Mouse (Mus musculus) liver, embryonic 16.5 days (tissue): ENCODE results near the gene Fam110a. TPM values are rescaled to one million over a fixed set of nuclear protein-coding genes. Genes with fewer than 3 reads are reported as not detected.

Experiments used
- ATAC-seq: fragments of 200-750 bp; cut with Nextera tagmentation; 2 replicates; pipeline ENCODE4 v1.8.0; 2017; ENCODE audit warnings: low read depth, mild to moderate bottlenecking, moderate number of reproducible peaks, moderate library complexity
- H3K27ac ChIP-seq: fragments of 300-500 bp; sonication (generic); 2 replicates; pipeline ENCODE4 v1.5.1; 2014; ENCODE audit warnings: mild to moderate bottlenecking, low read length
- H3K27me3 ChIP-seq: fragments of 300-500 bp; sonication (generic); 2 replicates; pipeline ENCODE4 v1.6.1; 2014; ENCODE audit warnings: low read depth, low read length, mixed read lengths; ENCODE audit not compliant: control insufficient read depth, insufficient read depth
- H3K36me3 ChIP-seq: fragments of 300-500 bp; sonication (generic); 2 replicates; pipeline ENCODE4 v1.6.1; 2014; ENCODE audit warnings: mild to moderate bottlenecking; ENCODE audit not compliant: control insufficient read depth, insufficient read depth
- H3K4me1 ChIP-seq: fragments of 300-500 bp; sonication (generic); 2 replicates; pipeline ENCODE4 v1.6.1; 2014; ENCODE audit warnings: low read depth, low read length, mixed read lengths; ENCODE audit not compliant: control insufficient read depth
- H3K4me2 ChIP-seq: fragments of 300-500 bp; sonication (generic); 2 replicates; pipeline ENCODE4 v1.6.1; 2014; ENCODE audit warnings: low read depth, low read length, mixed read lengths
- H3K4me3 ChIP-seq: fragments of 300-500 bp; sonication (generic); 2 replicates; pipeline ENCODE4 v1.5.1; 2014; ENCODE audit warnings: low read depth, mild to moderate bottlenecking, low read length
- H3K9ac ChIP-seq: fragments of 300-500 bp; sonication (generic); 2 replicates; pipeline ENCODE4 v1.6.1; 2014; ENCODE audit warnings: low read depth, low read length
- H3K9me3 ChIP-seq: fragments of 300-500 bp; sonication (generic); replicated peaks from 2 replicates; pipeline ENCODE4 v1.6.1; 2016; ENCODE audit warnings: low read length; ENCODE audit not compliant: control insufficient read depth
- WGBS: fragments of 180-500 bp; shearing (Covaris S2); extraction: QIAGEN DNeasy Blood & Tissue Kit; methylation state at CpG from one replicate; pipeline ENCODE4 v1.1.7; 2014; ENCODE audit not compliant: insufficient replicate concordance; 5-methylcytosine and 5-hydroxymethylcytosine counted together
- polyA plus RNA-seq: library from polyadenylated mRNA; unstranded; fragments of >200 nt; fragmentation: Nextera tagmentation; extraction: Ambion mirVana; gene quantifications from 2 replicates; pipeline ENCODE4 v1.2.1, GENCODE M21; 2015

The Fam110a gene
- polyA plus RNA-seq, 1 experiment from 2014 or later, result 9.6 TPM

DNA sequence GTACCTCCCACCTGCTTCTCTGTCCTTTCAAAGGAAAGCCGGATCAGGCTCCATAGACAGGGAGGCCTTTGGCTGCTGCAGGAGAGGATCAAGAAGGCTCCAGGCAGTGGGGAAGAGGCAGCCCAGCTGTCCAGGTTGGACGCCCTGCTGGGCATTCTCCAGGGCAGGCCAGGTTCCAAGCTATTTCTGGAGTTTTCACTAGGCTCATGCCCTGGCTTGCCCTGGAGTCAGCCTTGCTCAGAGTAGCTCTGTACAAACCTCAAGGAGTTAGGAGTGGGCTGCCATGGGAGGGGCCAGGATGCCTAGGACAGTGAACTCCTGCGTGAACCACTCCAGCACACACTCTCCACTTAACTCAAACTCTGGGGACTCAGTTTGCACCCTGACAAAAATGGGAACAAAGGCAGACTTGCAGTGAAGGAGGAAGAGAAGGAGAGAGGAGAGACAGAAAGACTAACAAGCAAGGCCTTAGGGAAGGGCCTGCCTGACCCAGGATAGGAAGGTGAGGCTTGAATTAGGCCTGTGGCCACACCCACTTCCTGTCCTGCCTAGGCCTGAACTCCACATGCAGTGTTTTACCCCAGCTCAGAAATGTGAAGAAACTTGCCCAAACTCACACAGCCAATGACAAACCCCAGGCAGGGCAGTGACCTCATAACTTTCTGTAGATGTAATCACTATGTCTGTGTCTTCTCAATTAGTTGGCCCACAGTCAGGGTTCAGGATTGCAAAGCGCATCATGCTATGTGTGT, 2.2 kb downstream of the Fam110a start:
- H3K4me3 ChIP-seq, result no peak overlapping the region
- no peak overlapping the region; the same call in 1 of the 2 replicates for H3K4me2 ChIP-seq
- peak overlapping the region; percentile 17; the same call in 1 of the 2 replicates for H3K27ac ChIP-seq
- 71% methylated on average over 4 of the region's 4 CpGs for WGBS
- no peaks in the 10 kb centered on the region for H3K36me3 ChIP-seq
- no peaks in the 10 kb centered on the region for H3K9me3 ChIP-seq
- peaks cover 56% of the 10 kb centered on the region for H3K4me1 ChIP-seq
- ATAC-seq, result no peak
- peaks cover 16% of the 10 kb centered on the region for H3K27me3 ChIP-seq
- H3K9ac ChIP-seq, result no peak overlapping the region

DNA sequence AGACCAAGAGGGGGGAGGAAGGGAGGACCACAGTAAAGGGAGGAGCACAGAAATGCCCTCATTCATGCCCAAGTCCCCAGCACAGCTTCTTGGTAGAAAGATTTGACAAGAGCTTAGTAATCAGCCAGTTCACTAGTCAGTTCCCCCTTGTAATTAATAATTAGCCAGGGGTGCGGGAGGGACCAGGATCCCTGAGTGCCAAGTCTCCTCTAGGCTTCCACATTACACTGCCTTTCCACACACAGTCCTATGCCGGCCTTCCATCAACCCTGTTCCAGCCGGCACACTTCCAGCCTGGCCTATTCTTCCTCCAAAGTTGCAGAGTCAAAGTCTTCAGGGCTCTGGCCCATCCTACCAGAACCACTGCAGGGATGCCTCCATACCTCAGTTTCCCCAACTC, 4.0 kb downstream of the Fam110a start:
- ATAC-seq, result peak; percentile 35; the same call in 1 of the 2 replicates
- peaks cover 66% of the 10 kb centered on the region for H3K4me1 ChIP-seq

GRCm38 (mm10) chr2:151975295-151975694, 4.7 kb downstream of the Fam110a start:
- no peak for ATAC-seq
- Histone ChIP-seq H3K4me3 (no peak overlapping the region), H3K36me3 (no peaks in the 10 kb centered on the region), H3K27me3 (peaks cover 18% of the 10 kb centered on the region), H3K9me3 (no peaks in the 10 kb centered on the region), H3K9ac (no peak overlapping the region), H3K27ac (no peak overlapping the region), H3K4me2 (no peak overlapping the region), H3K4me1 (peaks cover 66% of the 10 kb centered on the region)
- WGBS, result 69% methylated on average over 5 of the region's 5 CpGs

More for the DNA sequence above, 4.0 kb downstream of the Fam110a start:
- Histone ChIP-seq H3K27me3 (peaks cover 18% of the 10 kb centered on the region), H3K9me3 (no peaks in the 10 kb centered on the region), H3K27ac (peak overlapping the region; percentile 38; the same call in 1 of the 2 replicates), H3K4me3 (no peak overlapping the region), H3K9ac (no peak overlapping the region), H3K36me3 (no peaks in the 10 kb centered on the region), H3K4me2 (0 out of 2 replicates have a peak overlapping the region, but pooled peaks have one; percentile 11)
- WGBS, result 75% methylated on average over 3 of the region's 3 CpGs

- Histone ChIP-seq H3K27ac (peak overlapping the region; percentile 59), H3K4me1 (peaks cover 62% of the 10 kb centered on the region), H3K36me3 (no peaks in the 10 kb centered on the region), H3K4me3 (peak overlapping the region; percentile 29), H3K9ac (peak overlapping the region; percentile 30; the same call in 1 of the 2 replicates), H3K27me3 (peaks cover 18% of the 10 kb centered on the region), H3K9me3 (no peaks in the 10 kb centered on the region), H3K4me2 (peak overlapping the region; percentile 51)
- WGBS, result 1% methylated on average over 36 of the region's 36 CpGs
- ATAC-seq, result peak; percentile 33; the same call in 1 of the 2 replicates
These were observed 6.1 kb downstream of the Fam110a start for GRCm38 (mm10) chr2:151973595-151974562.

GRCm38 (mm10) chr2:151972880-151973594, 7.0 kb downstream of the Fam110a start:
- H3K27me3 ChIP-seq, result peaks cover 18% of the 10 kb centered on the region
- H3K36me3 ChIP-seq, result no peaks in the 10 kb centered on the region
- peak overlapping the region; percentile 18; the same call in 1 of the 2 replicates for H3K9ac ChIP-seq
- H3K27ac ChIP-seq, result peak overlapping the region; percentile 59
- no peaks in the 10 kb centered on the region for H3K9me3 ChIP-seq
- H3K4me1 ChIP-seq, result peaks cover 53% of the 10 kb centered on the region
- H3K4me2 ChIP-seq, result peak overlapping the region; percentile 51
- 7% methylated on average over 23 of the region's 23 CpGs for WGBS
- peak overlapping the region; percentile 29 for H3K4me3 ChIP-seq
- ATAC-seq, result peak; percentile 10; the same call in 1 of the 2 replicates

DNA sequence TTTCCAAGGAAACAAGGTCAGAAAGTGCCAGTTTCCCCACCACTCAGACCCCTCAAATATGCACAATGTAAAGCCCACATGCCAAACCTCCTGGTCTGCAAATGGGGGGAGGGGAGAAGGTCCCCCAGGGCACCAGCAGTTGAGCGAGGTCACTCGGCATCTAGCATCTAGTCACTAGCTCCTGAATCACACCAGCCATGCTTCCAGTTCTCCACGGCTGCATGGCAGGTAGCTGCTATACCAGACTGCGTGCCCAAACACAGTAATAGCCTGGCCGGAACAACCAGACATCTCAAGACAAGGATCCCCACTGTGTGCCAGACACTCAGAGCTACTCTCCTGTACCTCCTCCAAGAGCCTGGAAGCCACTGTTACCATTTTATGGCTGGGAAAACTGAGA, 8.3 kb downstream of the Fam110a start:
- ATAC-seq, result no peak
- no peak overlapping the region for H3K4me2 ChIP-seq
- 72% methylated on average over 5 of the region's 5 CpGs for WGBS

GRCm38 (mm10) chr2:151970191-151971172, 9.5 kb downstream of the Fam110a start:
- H3K36me3 ChIP-seq, result no peaks in the 10 kb centered on the region
- H3K27me3 ChIP-seq, result peaks cover 18% of the 10 kb centered on the region
- H3K4me3 ChIP-seq, result no peak overlapping the region
- no peaks in the 10 kb centered on the region for H3K9me3 ChIP-seq
- H3K27ac ChIP-seq, result no peak overlapping the region
- H3K4me1 ChIP-seq, result peaks cover 40% of the 10 kb centered on the region
- H3K9ac ChIP-seq, result no peak overlapping the region
- H3K4me2 ChIP-seq, result 0 out of 2 replicates have a peak overlapping the region, but pooled peaks have one; percentile 37
- WGBS, result 46% methylated on average over 53 of the region's 53 CpGs
- ATAC-seq, result peak; percentile 76

More for the DNA sequence above, 8.3 kb downstream of the Fam110a start:
- Histone ChIP-seq H3K4me3 (no peak overlapping the region), H3K9ac (no peak overlapping the region), H3K36me3 (no peaks in the 10 kb centered on the region), H3K9me3 (no peaks in the 10 kb centered on the region), H3K27me3 (peaks cover 18% of the 10 kb centered on the region), H3K27ac (no peak overlapping the region), H3K4me1 (peaks cover 47% of the 10 kb centered on the region)
